ENCODE assay signal across 8 mouse cellular contexts in genomic region chr12:91848394-91849044, GRCm38 (mm10). TPM values are rescaled to one million over a fixed set of nuclear protein-coding genes. Genes with fewer than 3 reads are reported as not detected.
A peak's percentile ranks its signal among the peaks of the same experiment; 100 is the strongest.
DNase-seq lines count a peak whose midpoint lies in the region; ATAC-seq and TF ChIP-seq lines count a peak whose summit lies in the region.

No protein-coding gene starts in this region.

- peak overlapping the region; percentile 89 for H3K4me3 ChIP-seq in kidney, adult 2 months (ENCODE audit: insufficient read depth, low read depth, low read length)
- peak overlapping the region; percentile 81 for H3K4me3 ChIP-seq in heart, embryonic 16.5 days (ENCODE audit: low read length)
- peak overlapping the region; percentile 89 for H3K4me3 ChIP-seq in lung, embryonic 15.5 days

- peak overlapping the region; percentile 13; the same call in 1 of the 2 replicates for H3K27ac ChIP-seq in kidney, adult 2 months (ENCODE audit: insufficient read depth, low read depth, low read length)
- peak overlapping the region; percentile 72 for H3K27ac ChIP-seq in heart, embryonic 16.5 days (ENCODE audit: low read length)
- H3K27ac ChIP-seq in lung, embryonic 15.5 days: peak overlapping the region; percentile 54; the same call in 1 of the 2 replicates

- POLR2A ChIA-PET in Patski (lab: Charles Lee): no interaction called here

- peaks cover 2% of the 10 kb centered on the region; the same call in 1 of the 2 replicates for H3K4me1 ChIP-seq in kidney, adult 2 months (ENCODE audit: control insufficient read depth, insufficient read depth, low read length)
- peaks cover 3% of the 10 kb centered on the region; the same call in 1 of the 2 replicates for H3K4me1 ChIP-seq in heart, embryonic 16.5 days (ENCODE audit: control insufficient read depth, insufficient read depth, low read length)
- peaks cover 16% of the 10 kb centered on the region for H3K4me1 ChIP-seq in lung, embryonic 15.5 days

- DNase-seq in kidney, adult 2 months: peak; percentile 13
- no peak for DNase-seq in kidney, postnatal 14 days
- DNase-seq in Patski (ENCODE audit: low read depth, low spot score): no peak
- peak; percentile 72 for DNase-seq in yolk sac, embryonic 10.5 days (ENCODE audit: low spot score)
- DNase-seq in embryo, embryonic 10.5 days (ENCODE audit: low spot score): no peak
- no peak for DNase-seq in left cerebral cortex, adult 11 months (ENCODE audit: low spot score)

- no peaks in the 10 kb centered on the region for H3K36me3 ChIP-seq in kidney, adult 2 months (ENCODE audit: control insufficient read depth, insufficient read depth, low read length)
- no peaks in the 10 kb centered on the region for H3K36me3 ChIP-seq in heart, embryonic 16.5 days (ENCODE audit: control insufficient read depth, insufficient read depth)
- H3K36me3 ChIP-seq in lung, embryonic 15.5 days: no peaks in the 10 kb centered on the region

- ATAC-seq in Patski: peak; percentile 37
- ATAC-seq in heart, embryonic 16.5 days (replicated peaks; ENCODE audit: extremely low read depth, insufficient read depth, low FRiP score): peak; percentile 13
- peak; percentile 60 for ATAC-seq in lung, embryonic 15.5 days (ENCODE audit: borderline replicate concordance, extremely low read depth, low FRiP score, low TSS enrichment)

- no peak for TF ChIP-seq CTCF in kidney, adult 2 months (conservative IDR thresholded peaks at IDR 0.05; ENCODE audit: insufficient read depth, insufficient read length, low read depth, low read length)
- no peak for TF ChIP-seq CTCF in Patski (IDR thresholded peaks at IDR 0.05)

- CTCF ChIA-PET in Patski (lab: Charles Lee): no interaction called here

- H3K4me2 ChIP-seq in heart, embryonic 16.5 days (ENCODE audit: low read depth, low read length): peak overlapping the region; percentile 97
- H3K4me2 ChIP-seq in lung, embryonic 15.5 days: peak overlapping the region; percentile 83

- peak overlapping the region; percentile 87 for H3K9ac ChIP-seq in heart, embryonic 16.5 days (ENCODE audit: low read length)
- peak overlapping the region; percentile 71 for H3K9ac ChIP-seq in lung, embryonic 15.5 days

- H3K27me3 ChIP-seq in kidney, adult 2 months (replicated peaks; ENCODE audit: control insufficient read depth, insufficient read depth, low read length): no peaks in the 10 kb centered on the region
- peaks cover 3% of the 10 kb centered on the region for H3K27me3 ChIP-seq in Patski
- no peaks in the 10 kb centered on the region; the same call in 1 of the 2 replicates for H3K27me3 ChIP-seq in heart, embryonic 16.5 days (ENCODE audit: control insufficient read depth, insufficient read depth, low read length)
- H3K27me3 ChIP-seq in lung, embryonic 15.5 days: no peaks in the 10 kb centered on the region

- WGBS in kidney, adult 2 months: under 1% methylated on average over 33 of the region's 33 CpGs
- 1% methylated on average over 33 of the region's 33 CpGs for WGBS in heart, embryonic 16.5 days
- WGBS in lung, embryonic 15.5 days: 2% methylated on average over 27 of the region's 33 CpGs

- in situ Hi-C loops in Patski (cut with MboI; ENCODE audit: low pct_unique_long_range_greater_than_20kb): no loop called here

- no peak for TF ChIP-seq POLR2A in kidney, adult 2 months (IDR thresholded peaks at IDR 0.05; ENCODE audit: low read depth, low read length)

- no peaks in the 10 kb centered on the region for H3K9me3 ChIP-seq in heart, embryonic 16.5 days (replicated peaks; ENCODE audit: control insufficient read depth, low read length)
- H3K9me3 ChIP-seq in lung, embryonic 15.5 days: no peaks in the 10 kb centered on the region

RNA-seq across cellular contexts. Expression of gene Sel1l, which starts 0.4 kb away (rescaled TPM):
- 26.9 and 32.3 TPM in 2 replicates for polyA plus RNA-seq in kidney, adult 2 months (2012; rRNA removed)
- 73.1 TPM for polyA plus RNA-seq in Patski (2021)
- polyA plus RNA-seq in heart, embryonic 16.5 days (2015; fragmentation: Nextera tagmentation; extraction: Ambion mirVana): 51.9 and 54.7 TPM in 2 replicates
- 106 and 116 TPM in 2 replicates for polyA plus RNA-seq in lung, embryonic 15.5 days (2015; fragmentation: Nextera tagmentation; extraction: Ambion mirVana)

Comparison
In these comparisons a context has a peak if more than half of its experiments do, and no peak if none do; other contexts are left out.
1. DNase-seq: peak in kidney, adult 2 months (single experiment) and yolk sac, embryonic 10.5 days (single experiment); none in kidney, postnatal 14 days (single experiment), Patski (single experiment), embryo, embryonic 10.5 days (single experiment) and left cerebral cortex, adult 11 months (single experiment).
2. H3K27ac ChIP-seq: peak in every context shown above with its lines; median percentile 72 in heart, embryonic 16.5 days; 54 in lung, embryonic 15.5 days; 13 in kidney, adult 2 months.
3. Peak in every context shown above with its lines, with median percentiles within 50 percentile points of each other: H3K4me3 ChIP-seq and ATAC-seq.